Comparison of ENCODE assay signal across 9 mouse cellular contexts in the genomic region with DNA sequence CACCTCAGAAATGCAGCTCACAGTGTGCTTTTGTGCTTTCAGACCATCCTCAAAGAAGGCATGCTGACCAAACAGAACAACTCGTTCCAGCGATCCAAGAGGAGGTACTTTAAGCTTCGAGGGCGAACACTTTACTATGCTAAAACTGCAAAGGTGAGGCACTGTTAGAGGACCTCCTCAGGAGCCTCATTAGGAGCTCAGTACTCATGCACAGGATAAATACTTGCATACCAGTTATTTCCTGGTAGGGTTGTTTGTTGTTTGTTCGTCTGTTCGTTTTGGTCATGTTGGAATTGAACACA. TPM values are rescaled to one million over a fixed set of nuclear protein-coding genes. Genes with fewer than 3 reads are reported as not detected.
A peak's percentile ranks its signal among the peaks of the same experiment; 100 is the strongest.
DNase-seq lines count a peak whose midpoint lies in the region; ATAC-seq and TF ChIP-seq lines count a peak whose summit lies in the region.
"Had no signal": no experiment of that assay in that cellular context is flagged by ENCODE, and none has a peak within 500 bp of the region (broad histone marks: within the 10 kb centered on the region; RNA-seq: fewer than 3 reads in every experiment).

No protein-coding gene starts in this region.

- no peak for DNase-seq in hindbrain, embryonic 10.5 days (ENCODE audit: low spot score)
- DNase-seq in spleen, adult 2 months (ENCODE audit: low read depth in 1 of 2, low spot score in 2 of 2), result no peak
- no peak for DNase-seq in spleen, adult 12 weeks (ENCODE audit: low spot score)
- DNase-seq in liver, postnatal 0 days, result no peak
- no peak for DNase-seq in stomach, postnatal 0 days (ENCODE audit: low spot score)
- no peak for DNase-seq in cerebellum, adult 11 months
- no peak for DNase-seq in frontal cortex, postnatal 36 days (ENCODE audit: low spot score in 2 of 2)

- TF ChIP-seq POLR2A in spleen, adult 2 months (IDR thresholded peaks at IDR 0.05; ENCODE audit: low read depth, low read length), result no peak

- peak overlapping the region; percentile 14; the same call in 1 of the 2 replicates for H3K27ac ChIP-seq in hindbrain, embryonic 15.5 days (replicated peaks)
- no peak overlapping the region for H3K27ac ChIP-seq in hindbrain, embryonic 10.5 days
- 0 out of 2 replicates have a peak overlapping the region, but pooled peaks have one; percentile 0 for H3K27ac ChIP-seq in spleen, adult 2 months (ENCODE audit: insufficient read depth, low read length)
- H3K27ac ChIP-seq in liver, postnatal 0 days (ENCODE audit: low read depth), result peak overlapping the region; percentile 20; the same call in 1 of the 2 replicates
- H3K27ac ChIP-seq in stomach, postnatal 0 days (replicated peaks), result peak overlapping the region; percentile 37; the same call in 1 of the 2 replicates
- H3K27ac ChIP-seq: liver, embryonic 14.5 days had no signal

- no peak for TF ChIP-seq EP300 in liver, postnatal 0 days (IDR thresholded peaks at IDR 0.05; ENCODE audit: low read depth)
- TF ChIP-seq EP300 in stomach, postnatal 0 days (optimal IDR thresholded peaks at IDR 0.05), result no peak

- peaks cover 16% of the 10 kb centered on the region; the same call in 1 of the 2 replicates for H3K36me3 ChIP-seq in hindbrain, embryonic 15.5 days
- peaks cover 43% of the 10 kb centered on the region for H3K36me3 ChIP-seq in hindbrain, embryonic 10.5 days
- peaks cover 16% of the 10 kb centered on the region for H3K36me3 ChIP-seq in spleen, adult 2 months (ENCODE audit: control insufficient read depth, insufficient read depth, low read length)
- H3K36me3 ChIP-seq in liver, postnatal 0 days (replicated peaks; ENCODE audit: insufficient read depth, low read length), result peaks cover 20% of the 10 kb centered on the region
- peaks cover 2% of the 10 kb centered on the region; the same call in 1 of the 2 replicates for H3K36me3 ChIP-seq in stomach, postnatal 0 days (ENCODE audit: control insufficient read depth, insufficient read depth, low read length)

- ATAC-seq in hindbrain, embryonic 15.5 days (ENCODE audit: low FRiP score, low read depth), result no peak
- ATAC-seq in liver, postnatal 0 days, result no peak
- no peak for ATAC-seq in stomach, postnatal 0 days (ENCODE audit: low FRiP score, low TSS enrichment)

- no peaks in the 10 kb centered on the region for H3K27me3 ChIP-seq in hindbrain, embryonic 15.5 days
- H3K27me3 ChIP-seq in hindbrain, embryonic 10.5 days (ENCODE audit: insufficient read depth, poor library complexity, severe bottlenecking), result no peaks in the 10 kb centered on the region
- H3K27me3 ChIP-seq in spleen, adult 2 months (ENCODE audit: control insufficient read depth, insufficient read depth, low read length), result no peaks in the 10 kb centered on the region
- no peaks in the 10 kb centered on the region for H3K27me3 ChIP-seq in liver, postnatal 0 days (ENCODE audit: insufficient read depth, low read length)
- H3K27me3 ChIP-seq in stomach, postnatal 0 days (ENCODE audit: control insufficient read depth, insufficient read depth, low read length), result no peaks in the 10 kb centered on the region

- TF ChIP-seq CTCF in spleen, adult 2 months (IDR thresholded peaks at IDR 0.05; ENCODE audit: extremely low read depth, insufficient read depth, insufficient read length, insufficient replicate concordance), result no peak
- no peak for TF ChIP-seq CTCF in liver, postnatal 0 days (IDR thresholded peaks at IDR 0.05; ENCODE audit: low read depth)
- no peak for TF ChIP-seq CTCF in stomach, postnatal 0 days (IDR thresholded peaks at IDR 0.05; ENCODE audit: low read depth)

- peaks cover 23% of the 10 kb centered on the region for H3K4me1 ChIP-seq in hindbrain, embryonic 15.5 days (replicated peaks)
- H3K4me1 ChIP-seq in hindbrain, embryonic 10.5 days (replicated peaks), result peaks cover 12% of the 10 kb centered on the region
- peaks cover 24% of the 10 kb centered on the region; the same call in 1 of the 2 replicates for H3K4me1 ChIP-seq in spleen, adult 2 months (ENCODE audit: control insufficient read depth, insufficient read depth, insufficient read length)
- peaks cover 28% of the 10 kb centered on the region for H3K4me1 ChIP-seq in liver, postnatal 0 days (ENCODE audit: insufficient read depth)
- H3K4me1 ChIP-seq in stomach, postnatal 0 days (replicated peaks; ENCODE audit: control insufficient read depth, insufficient read depth), result peaks cover 2% of the 10 kb centered on the region; the same call in 1 of the 2 replicates

- no peak overlapping the region for H3K4me3 ChIP-seq in hindbrain, embryonic 15.5 days
- no peak overlapping the region for H3K4me3 ChIP-seq in hindbrain, embryonic 10.5 days
- H3K4me3 ChIP-seq in spleen, adult 2 months (ENCODE audit: extremely low read depth, insufficient read depth, insufficient read length), result no peak overlapping the region
- no peak overlapping the region for H3K4me3 ChIP-seq in liver, postnatal 0 days (ENCODE audit: low read depth, low read length)
- no peak overlapping the region for H3K4me3 ChIP-seq in stomach, postnatal 0 days (ENCODE audit: low read depth, low read length)

- no peak overlapping the region for H3K4me2 ChIP-seq in hindbrain, embryonic 15.5 days
- no peak overlapping the region for H3K4me2 ChIP-seq in liver, postnatal 0 days (ENCODE audit: low read depth, low read length)
- H3K4me2 ChIP-seq in stomach, postnatal 0 days (replicated peaks; ENCODE audit: low read depth), result no peak overlapping the region

- H3K9ac ChIP-seq in hindbrain, embryonic 15.5 days, result no peak overlapping the region
- H3K9ac ChIP-seq in liver, postnatal 0 days (replicated peaks), result no peak overlapping the region
- no peak overlapping the region for H3K9ac ChIP-seq in stomach, postnatal 0 days (ENCODE audit: low read length)
- H3K9ac ChIP-seq: liver, embryonic 14.5 days had no signal

- H3K9me3 ChIP-seq in hindbrain, embryonic 15.5 days, result no peaks in the 10 kb centered on the region
- H3K9me3 ChIP-seq in hindbrain, embryonic 10.5 days, result no peaks in the 10 kb centered on the region
- no peaks in the 10 kb centered on the region for H3K9me3 ChIP-seq in liver, postnatal 0 days (ENCODE audit: low read length)
- H3K9me3 ChIP-seq in stomach, postnatal 0 days (ENCODE audit: control insufficient read depth, low read length), result no peaks in the 10 kb centered on the region

- WGBS in hindbrain, embryonic 15.5 days, result 86% methylated on average over 6 of the region's 6 CpGs
- 90% methylated on average over 6 of the region's 6 CpGs for WGBS in hindbrain, embryonic 10.5 days
- 92% methylated on average over 6 of the region's 6 CpGs for WGBS in spleen, adult 2 months
- 76% methylated on average over 6 of the region's 6 CpGs for WGBS in liver, postnatal 0 days (ENCODE audit: insufficient replicate concordance)
- 86% methylated on average over 6 of the region's 6 CpGs for WGBS in stomach, postnatal 0 days

RNA-seq across cellular contexts. Expression of a gene that starts 27.2 kb away (rescaled TPM):
- 44.0 and 47.6 TPM in 2 replicates for polyA plus RNA-seq in hindbrain, embryonic 15.5 days (2015; fragmentation: Nextera tagmentation; extraction: Ambion mirVana)
- polyA plus RNA-seq in hindbrain, embryonic 10.5 days (2016; fragmentation: Nextera tagmentation; extraction: Ambion mirVana), result 32.6 and 33.6 TPM in 2 replicates
- polyA plus RNA-seq in spleen, adult 2 months (2012; rRNA removed), result 62.4 and 69.4 TPM in 2 replicates
- 8.3 and 9.1 TPM in 2 replicates for polyA plus RNA-seq in liver, postnatal 0 days (2015; fragmentation: Nextera tagmentation; extraction: Ambion mirVana)
- 8.7 and 9.5 TPM in 2 replicates for polyA plus RNA-seq in stomach, postnatal 0 days (2015; fragmentation: Nextera tagmentation; extraction: Ambion mirVana)
